Comparison of ENCODE assay signal across 30 mouse cellular contexts in genomic region chr17:26484626-26485421, GRCm38 (mm10).
DNase-seq lines count a peak whose midpoint lies in the region; ATAC-seq and TF ChIP-seq lines count a peak whose summit lies in the region.
"Had no signal": no experiment of that assay in that cellular context is flagged by ENCODE, and none has a peak within 500 bp of the region (broad histone marks: within the 10 kb centered on the region; RNA-seq: fewer than 3 reads in every experiment).

No protein-coding gene starts in this region.

- no peak for TF ChIP-seq CTCF in forebrain, postnatal 0 days (IDR thresholded peaks at IDR 0.05; ENCODE audit: low read depth)

- WGBS in limb, embryonic 13.5 days: 63% methylated on average over 14 of the region's 14 CpGs
- WGBS in limb, embryonic 10.5 days: 87% methylated on average over 14 of the region's 14 CpGs
- WGBS in forebrain, postnatal 0 days: 83% methylated on average over 14 of the region's 14 CpGs

- H3K4me3 ChIP-seq in limb, embryonic 13.5 days: no peak overlapping the region
- H3K4me3 ChIP-seq in limb, embryonic 10.5 days: no peak overlapping the region
- H3K4me3 ChIP-seq in forebrain, postnatal 0 days (ENCODE audit: low read depth, low read length): no peak overlapping the region
- H3K4me3 ChIP-seq: heart, embryonic 12.5 days; hindbrain, embryonic 10.5 days; hindbrain, embryonic 15.5 days; kidney, embryonic 15.5 days; layer of hippocampus, adult 2 months; limb, embryonic 12.5 days; liver, embryonic 12.5 days; neural tube, embryonic 15.5 days had no signal

- H3K4me1 ChIP-seq in limb, embryonic 13.5 days: peaks cover 4% of the 10 kb centered on the region
- H3K4me1 ChIP-seq in limb, embryonic 10.5 days: no peaks in the 10 kb centered on the region
- H3K4me1 ChIP-seq in forebrain, postnatal 0 days (ENCODE audit: insufficient read depth): no peaks in the 10 kb centered on the region
- H3K4me1 ChIP-seq: hindbrain, embryonic 10.5 days; hindbrain, embryonic 15.5 days; kidney, embryonic 15.5 days; limb, embryonic 12.5 days; liver, embryonic 12.5 days; neural tube, embryonic 15.5 days had no signal

- no peak overlapping the region for H3K9ac ChIP-seq in limb, embryonic 13.5 days
- no peak overlapping the region for H3K9ac ChIP-seq in forebrain, postnatal 0 days
- H3K9ac ChIP-seq: heart, embryonic 12.5 days; hindbrain, embryonic 15.5 days; kidney, embryonic 15.5 days; limb, embryonic 12.5 days; liver, embryonic 12.5 days; liver, postnatal 0 days; neural tube, embryonic 15.5 days had no signal

- ATAC-seq in limb, embryonic 13.5 days (ENCODE audit: low FRiP score, low read depth): no peak
- no peak for ATAC-seq in forebrain, postnatal 0 days
- ATAC-seq: forebrain, embryonic 16.5 days; inflammation-experienced regulatory T-cells, adult 6 months; liver, embryonic 12.5 days; liver, postnatal 0 days had no signal

- H3K36me3 ChIP-seq in limb, embryonic 13.5 days: no peaks in the 10 kb centered on the region
- H3K36me3 ChIP-seq in limb, embryonic 10.5 days: no peaks in the 10 kb centered on the region
- no peaks in the 10 kb centered on the region for H3K36me3 ChIP-seq in forebrain, postnatal 0 days (ENCODE audit: insufficient read depth)
- H3K36me3 ChIP-seq: heart, embryonic 12.5 days; hindbrain, embryonic 10.5 days; hindbrain, embryonic 15.5 days; kidney, embryonic 15.5 days; limb, embryonic 12.5 days; liver, embryonic 12.5 days; neural tube, embryonic 15.5 days had no signal

- no peak overlapping the region for H3K4me2 ChIP-seq in limb, embryonic 13.5 days (replicated peaks)
- no peak overlapping the region for H3K4me2 ChIP-seq in forebrain, postnatal 0 days (ENCODE audit: low read depth)
- H3K4me2 ChIP-seq: heart, embryonic 12.5 days; hindbrain, embryonic 15.5 days; kidney, embryonic 15.5 days; limb, embryonic 12.5 days; liver, embryonic 12.5 days; neural tube, embryonic 15.5 days had no signal

- DNase-seq in gastrocnemius, adult 18-20 months (ENCODE audit: low spot score): peak; percentile 69
- no peak for DNase-seq in gastrocnemius, postnatal 4 days (ENCODE audit: low spot score in 2 of 2)
- no peak for DNase-seq in limb, embryonic 10.5 days (ENCODE audit: low spot score)
- peak; percentile 67 for DNase-seq in gastrocnemius, postnatal 25 days
- DNase-seq in skeletal muscle tissue, adult 2 months (ENCODE audit: low read depth, low spot score): peak; percentile 83
- no peak for DNase-seq in forebrain, postnatal 0 days
- DNase-seq in spleen, postnatal 14 days (ENCODE audit: low spot score in 2 of 2): no peak
- DNase-seq: adrenal gland, postnatal 25 days; cerebellum, adult 2 months; cerebellum, postnatal 14 days; heart, adult 11 months; kidney, adult 18-20 months; kidney, postnatal 36 days; liver, postnatal 0 days; lung, postnatal 4 days; midbrain, embryonic 14.5 days; retina, postnatal 1 day; right cerebral cortex, postnatal 14 days; thymus, postnatal 14 days had no signal

- H3K27ac ChIP-seq in limb, embryonic 13.5 days: 0 out of 2 replicates have a peak overlapping the region, but pooled peaks have one; percentile 12
- H3K27ac ChIP-seq in limb, embryonic 10.5 days: no peak overlapping the region
- no peak overlapping the region for H3K27ac ChIP-seq in forebrain, postnatal 0 days (ENCODE audit: low read depth, low read length)
- H3K27ac ChIP-seq: hindbrain, embryonic 10.5 days; hindbrain, embryonic 15.5 days; kidney, embryonic 15.5 days; layer of hippocampus, adult 2 months; limb, embryonic 12.5 days; liver, embryonic 12.5 days; neural tube, embryonic 15.5 days had no signal

- no peaks in the 10 kb centered on the region for H3K9me3 ChIP-seq in limb, embryonic 13.5 days
- no peaks in the 10 kb centered on the region for H3K9me3 ChIP-seq in limb, embryonic 10.5 days (replicated peaks)
- H3K9me3 ChIP-seq in forebrain, postnatal 0 days (ENCODE audit: low read length): no peaks in the 10 kb centered on the region
- H3K9me3 ChIP-seq: heart, embryonic 12.5 days; hindbrain, embryonic 10.5 days; hindbrain, embryonic 15.5 days; kidney, embryonic 15.5 days; limb, embryonic 12.5 days; liver, embryonic 12.5 days; neural tube, embryonic 15.5 days had no signal

- no peaks in the 10 kb centered on the region for H3K27me3 ChIP-seq in limb, embryonic 13.5 days
- no peaks in the 10 kb centered on the region for H3K27me3 ChIP-seq in limb, embryonic 10.5 days (ENCODE audit: low read depth, poor library complexity, severe bottlenecking)
- no peaks in the 10 kb centered on the region for H3K27me3 ChIP-seq in forebrain, postnatal 0 days (ENCODE audit: insufficient read depth, low read length)
- H3K27me3 ChIP-seq: heart, embryonic 12.5 days; hindbrain, embryonic 15.5 days; kidney, embryonic 15.5 days; limb, embryonic 12.5 days; neural tube, embryonic 15.5 days had no signal

Comparison
In these comparisons a context has a peak if more than half of its experiments do, and no peak if none do; other contexts are left out.
1. DNase-seq: peak in gastrocnemius, adult 18-20 months (single experiment), gastrocnemius, postnatal 25 days (single experiment) and skeletal muscle tissue, adult 2 months (single experiment); none in gastrocnemius, postnatal 4 days (0 of 2), limb, embryonic 10.5 days (single experiment), forebrain, postnatal 0 days (single experiment) and spleen, postnatal 14 days (0 of 2).